Mouse (Mus musculus) lung, adult 18-20 months (tissue): ENCODE results near the gene Zdhhc18.
A peak's percentile ranks its signal among the peaks of the same experiment; 100 is the strongest.

Source experiments
- DNase-seq, 2 experiments: peaks; one replicate each; pipeline ENCODE4 v3.0.0; 2022; ENCODE audit warnings: mixed read lengths in 2 of 2

The Zdhhc18 gene

DNA sequence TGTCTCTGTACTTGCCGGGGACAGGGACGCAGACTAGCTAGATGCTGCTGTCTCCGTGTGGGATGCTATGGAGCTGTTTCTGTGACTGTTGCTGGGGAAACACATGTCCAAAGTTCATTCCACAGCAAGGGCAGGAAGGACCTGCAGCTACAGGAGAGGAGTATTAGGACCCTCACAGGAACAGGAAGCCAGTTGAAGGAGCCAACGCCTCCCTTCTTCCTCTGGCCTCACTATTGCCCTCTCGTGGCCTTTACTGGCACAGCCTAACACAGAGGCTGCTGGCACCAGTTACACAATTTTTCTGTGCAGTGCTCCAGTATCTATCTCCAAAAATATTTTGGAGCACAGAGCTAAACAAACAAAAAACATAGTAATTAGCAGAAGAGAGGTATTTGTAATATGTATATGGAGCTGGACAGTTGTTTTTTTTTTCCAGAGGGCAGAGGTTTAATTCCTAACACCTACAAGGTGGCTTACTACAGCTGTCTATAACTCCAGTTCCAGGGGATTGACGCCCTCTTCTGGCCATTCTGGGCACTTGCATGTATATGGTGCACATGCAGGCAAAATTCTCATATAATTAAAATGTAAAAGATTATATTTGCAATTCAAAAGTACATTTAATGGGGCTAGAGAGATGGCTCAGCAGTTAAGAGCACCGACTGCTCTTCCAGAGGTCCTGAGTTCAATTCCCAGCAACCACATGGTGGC, at the start of gene Zdhhc18:
Gene Zdhhc18, minus strand, starts transcription at position 166 of the 711 bp plus-strand sequence.
- DNase-seq, result peak; percentile 87 to 92

DNA sequence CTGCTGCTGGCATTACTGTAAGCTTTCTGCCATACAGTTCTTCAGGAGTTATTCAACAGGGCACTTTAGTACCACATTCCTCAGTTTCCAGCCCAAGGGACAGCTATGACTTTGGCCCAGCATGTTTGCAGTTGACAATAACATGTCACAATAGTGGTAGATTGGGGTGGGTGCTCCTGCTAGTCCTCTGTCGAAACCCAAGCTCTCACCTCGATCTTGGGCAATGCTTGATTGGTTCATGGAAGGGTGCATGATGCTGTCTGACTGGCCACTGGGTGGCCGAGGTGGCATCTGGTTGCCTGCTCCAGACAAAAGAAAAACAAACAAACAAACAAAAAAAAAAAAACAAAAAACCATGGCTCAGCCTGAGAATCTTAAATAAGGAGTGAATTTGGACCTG, 45.4 kb upstream of the Zdhhc18 start:
- DNase-seq, result no peak

GRCm38 (mm10) chr4:133690252-133690651, 40.3 kb upstream of the Zdhhc18 start:
- peak in 1 of 2 experiments; percentile 44 for DNase-seq

DNA sequence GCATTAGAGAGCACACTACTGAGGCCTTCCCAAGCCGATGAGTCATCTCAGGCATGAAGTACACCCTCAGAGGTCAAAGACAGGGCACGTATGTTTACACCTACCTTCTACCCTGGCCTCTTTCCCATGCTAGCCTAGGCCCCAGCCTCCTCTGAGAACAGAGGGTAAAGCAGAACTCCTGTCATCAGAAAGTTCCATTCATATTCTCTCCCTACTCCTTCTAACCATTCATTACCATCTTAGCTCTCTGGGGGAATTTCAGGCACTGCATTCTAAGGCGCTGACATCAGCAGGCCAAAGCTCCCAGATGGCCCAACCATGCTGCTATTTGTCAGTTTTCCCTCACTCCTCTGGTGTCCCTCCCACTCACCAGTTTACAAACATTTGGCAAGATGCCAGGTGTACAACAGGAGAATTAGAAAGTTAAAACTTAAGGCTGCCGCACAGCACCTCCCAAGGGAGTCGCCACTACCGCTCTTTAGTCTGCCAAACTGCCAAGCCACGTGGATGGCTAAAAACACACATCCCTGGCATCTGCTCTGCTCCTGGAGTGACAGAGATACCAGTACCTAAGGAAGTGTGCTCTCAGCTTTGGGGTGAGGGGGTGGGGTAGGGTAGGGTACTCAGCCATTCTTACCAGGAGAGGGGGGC, 38.6 kb upstream of the Zdhhc18 start:
- peak; percentile 64 to 76 for DNase-seq

DNA sequence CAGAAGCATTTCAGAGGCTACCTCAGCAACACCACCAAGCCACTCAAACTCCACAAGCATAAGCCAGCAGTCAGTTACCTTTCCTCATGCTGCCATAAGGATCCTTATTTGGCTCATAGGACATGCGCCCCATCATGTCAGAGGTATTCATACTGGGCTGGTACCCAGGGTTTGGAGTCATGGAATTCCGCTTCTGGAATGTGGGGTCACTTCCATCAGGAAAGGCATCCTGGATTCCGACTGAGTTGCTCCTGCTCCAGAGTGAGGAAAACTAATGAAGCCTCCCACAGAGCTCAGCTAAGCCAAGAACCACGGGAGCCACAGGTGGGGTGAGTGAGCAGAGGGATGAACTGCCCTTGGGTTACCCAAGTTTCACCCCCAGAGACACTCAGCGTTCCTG, 37.2 kb upstream of the Zdhhc18 start:
- DNase-seq, result no peak

DNA sequence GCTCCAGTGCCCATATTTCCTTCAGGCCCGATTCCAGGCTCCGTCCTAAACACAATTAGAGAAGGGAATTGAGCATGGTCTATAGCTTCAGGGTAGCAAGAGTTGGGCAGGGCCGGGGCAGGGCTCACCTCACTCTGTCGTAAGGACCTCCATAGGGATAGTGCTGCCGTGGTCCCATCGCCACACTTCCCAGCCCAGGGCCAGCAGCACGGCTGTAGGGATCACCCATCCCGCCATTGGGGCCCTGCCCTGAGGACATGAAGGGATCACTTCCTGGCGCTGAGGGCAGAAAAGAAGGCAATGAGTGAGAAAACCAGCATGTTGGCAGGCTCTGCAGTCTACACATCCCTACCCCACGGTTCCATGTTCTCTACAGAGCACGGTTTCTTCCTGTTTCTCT, 36.6 kb upstream of the Zdhhc18 start:
- DNase-seq, result no peak

- DNase-seq, result no peak
Observed at GRCm38 (mm10) chr4:133680206-133680786, 30.3 kb upstream of the Zdhhc18 start.

- DNase-seq, result no peak
Observed at GRCm38 (mm10) chr4:133679629-133680028, 29.7 kb upstream of the Zdhhc18 start.

GRCm38 (mm10) chr4:133677266-133677665, 27.3 kb upstream of the Zdhhc18 start:
- DNase-seq, result no peak

DNA sequence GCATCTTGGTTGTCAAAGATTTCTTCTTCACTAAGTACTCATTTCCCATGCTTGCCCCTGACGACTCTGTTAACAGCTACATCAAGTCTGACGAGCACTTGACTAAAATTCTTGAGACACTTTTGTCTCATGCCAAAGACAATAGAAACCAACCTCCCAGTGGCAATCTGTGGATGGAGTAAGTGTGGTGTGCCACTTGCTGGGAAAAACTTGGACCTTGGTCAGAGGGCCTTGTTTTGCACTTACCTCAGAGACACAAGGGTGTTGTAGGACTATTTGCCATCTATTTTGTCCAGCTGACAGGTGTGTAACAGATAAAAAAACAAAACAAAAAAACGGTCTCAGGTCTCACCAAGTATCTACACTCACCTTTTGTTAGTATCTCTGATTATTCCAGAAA, 26.2 kb upstream of the Zdhhc18 start:
- DNase-seq, result peak in 1 of 2 experiments; percentile 47

GRCm38 (mm10) chr4:133675594-133676016, 25.7 kb upstream of the Zdhhc18 start:
- DNase-seq, result peak; percentile 73 to 82

DNA sequence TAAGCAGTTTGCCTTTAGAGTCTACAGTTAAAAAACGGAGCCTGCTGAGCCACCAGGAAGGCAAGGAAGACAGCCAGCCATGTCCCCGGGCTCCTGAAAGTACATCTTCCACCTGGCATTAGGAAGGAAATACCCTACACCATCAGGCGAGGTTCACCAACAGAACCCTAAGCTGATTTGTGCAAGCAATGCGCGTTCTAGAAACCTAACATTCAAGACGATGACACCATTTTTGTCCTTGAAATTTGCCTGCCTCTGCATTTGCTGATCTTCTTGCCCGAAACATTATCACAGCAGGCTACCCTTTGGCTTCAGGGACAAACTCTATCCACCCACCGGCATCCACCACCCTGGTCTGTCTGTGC, 24.4 kb upstream of the Zdhhc18 start:
- no peak for DNase-seq

DNA sequence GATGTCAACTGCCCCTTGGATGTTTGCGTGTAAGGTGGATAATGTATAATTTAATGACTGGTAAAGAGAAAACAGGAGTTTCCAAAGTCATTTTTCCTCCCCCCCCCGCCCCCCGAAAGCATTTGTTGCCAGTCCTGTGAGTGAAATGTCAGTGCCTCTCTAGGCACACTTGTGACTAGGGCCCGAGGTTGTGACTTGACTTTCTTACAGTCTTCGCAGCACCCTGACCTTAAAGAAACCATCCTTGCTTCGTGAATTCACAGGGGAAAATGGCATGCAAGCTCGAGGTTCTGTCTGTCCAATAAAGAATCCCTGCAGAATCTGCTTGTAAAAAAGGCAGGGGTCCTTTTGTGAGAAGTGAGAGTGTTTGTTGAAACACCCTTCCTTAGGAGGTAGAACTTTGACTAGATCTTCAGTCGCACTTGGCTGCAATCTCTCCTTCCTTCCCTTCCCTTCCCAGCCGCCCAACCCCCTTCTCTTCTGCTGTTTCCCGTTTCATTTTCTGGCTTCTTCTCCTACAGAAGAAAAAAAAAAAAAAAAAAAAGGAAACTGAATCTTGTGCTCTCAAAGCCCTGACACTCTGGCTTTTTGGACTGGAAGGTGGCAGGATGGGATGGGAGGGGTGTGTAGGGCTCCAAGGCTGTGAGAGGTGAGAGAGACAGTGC, 23.8 kb upstream of the Zdhhc18 start:
- DNase-seq, result peak; percentile 66 to 69

GRCm38 (mm10) chr4:133672845-133673647, 23.1 kb upstream of the Zdhhc18 start:
- peak; percentile 52 to 62 for DNase-seq

GRCm38 (mm10) chr4:133671881-133672844, 22.2 kb upstream of the Zdhhc18 start, which contains the start of gene Pigv:
Pigv (minus strand) TSS chr4:133672647.
- peak; percentile 88 to 90 for DNase-seq

DNA sequence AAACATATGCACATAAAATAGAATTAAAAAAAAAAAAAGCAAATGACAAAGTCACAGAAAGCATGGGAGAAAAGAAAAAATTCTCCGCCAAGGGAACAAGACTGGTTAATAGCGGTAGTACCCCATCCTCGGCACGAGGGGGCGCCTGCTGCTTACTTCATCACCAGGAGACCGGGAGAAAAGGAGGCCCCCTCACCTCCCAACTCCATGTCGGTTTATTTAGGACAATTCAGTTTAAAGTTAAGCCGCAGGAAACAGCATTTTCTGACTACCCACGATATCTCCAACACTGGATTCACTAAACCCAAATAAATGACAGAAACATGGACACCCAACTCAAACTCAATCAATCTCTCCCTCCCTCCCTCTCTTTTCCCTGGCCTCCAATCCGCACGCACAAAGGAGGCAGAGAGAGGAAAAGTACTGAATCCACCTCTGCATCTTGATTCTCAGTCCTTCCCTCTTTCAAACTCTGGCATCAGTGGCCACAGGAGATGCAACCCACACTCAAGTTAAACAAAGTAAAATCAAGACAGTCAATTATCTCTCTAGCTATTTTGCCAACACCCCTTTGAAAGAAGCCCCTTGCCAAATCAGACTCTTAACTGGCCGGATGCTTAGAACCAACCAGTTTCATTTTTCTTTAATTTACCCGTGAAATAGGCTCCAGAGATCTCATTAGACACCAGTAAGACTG, 21.4 kb upstream of the Zdhhc18 start:
- DNase-seq, result peak; percentile 82 to 87

GRCm38 (mm10) chr4:133669652-133670210, 19.8 kb upstream of the Zdhhc18 start:
- peak in 1 of 2 experiments; percentile 36 for DNase-seq

DNA sequence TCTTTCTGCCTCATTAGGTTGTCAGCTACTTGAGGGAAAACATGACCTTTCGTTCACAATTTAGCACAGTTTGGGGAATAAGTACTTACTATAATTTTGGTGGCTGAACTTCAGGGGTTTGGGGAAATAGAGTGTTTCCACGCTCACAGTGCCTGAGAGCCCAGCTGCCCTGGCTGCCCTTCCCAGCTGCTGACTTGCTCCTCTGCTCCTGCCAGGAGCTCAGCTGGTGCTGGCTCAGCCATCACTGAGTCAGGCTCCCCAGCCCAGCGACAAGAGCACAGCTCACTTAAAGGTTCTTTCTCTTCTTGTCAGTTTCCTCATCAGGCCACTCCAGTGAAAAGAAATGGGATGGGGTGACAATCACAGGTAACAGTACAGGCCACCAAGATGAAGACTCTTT, 18.6 kb upstream of the Zdhhc18 start:
- no peak for DNase-seq

DNA sequence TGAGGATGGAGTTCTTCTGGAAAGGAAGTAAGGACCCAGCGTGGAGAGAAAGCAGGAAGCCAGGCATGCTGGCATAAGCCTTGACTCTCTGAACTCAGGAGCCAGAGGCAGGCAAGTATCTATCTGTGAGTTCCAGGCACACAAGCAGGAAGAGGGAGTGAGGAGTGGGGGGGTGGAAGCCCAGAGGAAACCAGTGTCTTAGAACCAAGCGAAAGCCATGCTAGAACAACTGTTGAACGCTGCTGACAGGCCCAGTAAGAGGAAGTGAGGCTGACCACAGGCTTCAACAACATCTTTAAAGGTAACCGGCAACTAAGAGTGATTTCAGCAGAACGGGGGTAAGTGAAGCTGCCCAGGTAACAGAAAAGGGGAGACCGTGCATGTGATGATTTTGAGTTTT, 16.2 kb upstream of the Zdhhc18 start:
- peak; percentile 27 to 44 for DNase-seq

DNA sequence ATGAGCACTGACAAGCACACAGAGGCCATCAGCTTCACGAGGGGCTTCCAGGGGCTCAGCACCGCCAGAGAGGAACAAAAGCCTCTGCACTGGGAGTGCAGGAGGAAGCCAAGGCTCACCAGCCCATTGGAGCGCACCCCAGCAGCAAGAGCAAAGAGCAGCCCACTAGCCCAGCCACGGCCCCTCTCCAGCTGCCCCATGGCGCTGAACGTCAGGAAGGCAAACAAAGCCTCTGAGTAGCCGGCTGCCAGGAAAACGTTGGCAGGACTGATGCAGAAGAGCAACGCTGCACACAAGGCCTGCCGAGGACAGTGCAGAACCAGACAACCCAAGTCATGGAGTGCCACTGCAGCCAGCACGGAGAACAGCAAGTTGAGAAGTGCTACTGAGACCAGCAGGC, 15.2 kb upstream of the Zdhhc18 start:
- no peak for DNase-seq
